Mouse (Mus musculus): ENCODE measurements around the gene Usp11. TPM values are rescaled to one million over a fixed set of nuclear protein-coding genes. Genes with fewer than 3 reads are reported as not detected.

Usp11 gene
- polyA plus RNA-seq, 1 experiment from 2014 or later, result 39.7 TPM

DNA sequence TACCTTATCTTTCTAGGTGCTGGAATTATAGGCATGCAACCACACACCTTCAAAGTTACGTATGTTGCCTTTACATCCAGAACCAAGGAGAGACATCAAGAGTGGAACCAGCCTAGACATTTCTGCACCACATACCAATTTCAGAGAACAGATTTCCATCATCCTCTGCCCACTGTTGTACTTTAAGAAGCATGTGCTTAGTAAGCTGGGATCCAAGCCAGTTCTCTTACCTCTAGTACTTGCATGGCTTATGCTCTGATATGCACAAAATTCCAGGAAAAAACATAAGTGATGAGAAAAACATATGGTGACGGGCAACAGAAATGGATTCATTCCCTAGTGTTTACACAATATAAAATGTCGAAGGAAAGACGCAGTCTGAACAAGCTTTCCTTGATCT, 32.8 kb downstream of the Usp11 start:
- no peak overlapping the region for H3K9ac ChIP-seq (ENCODE audit: low read depth, low read length)
- no peaks in the 10 kb centered on the region for H3K4me1 ChIP-seq (ENCODE audit: control insufficient read depth, insufficient read depth, low read length)
- 89% methylated on average over 4 of the region's 4 CpGs for WGBS
- no peaks in the 10 kb centered on the region for H3K27me3 ChIP-seq (ENCODE audit: control insufficient read depth, insufficient read depth, low read length)
- no peaks in the 10 kb centered on the region for H3K9me3 ChIP-seq (ENCODE audit: control insufficient read depth, low read length)
- H3K27ac ChIP-seq (ENCODE audit: low read depth, low read length), result no peak overlapping the region
- H3K4me3 ChIP-seq (ENCODE audit: low read length), result no peak overlapping the region
- no peak overlapping the region for H3K4me2 ChIP-seq (replicated peaks; ENCODE audit: low read depth, low read length)
- no peak for ATAC-seq (ENCODE audit: low FRiP score, low TSS enrichment)
- H3K36me3 ChIP-seq (ENCODE audit: control insufficient read depth, insufficient read depth, low read length), result no peaks in the 10 kb centered on the region

DNA sequence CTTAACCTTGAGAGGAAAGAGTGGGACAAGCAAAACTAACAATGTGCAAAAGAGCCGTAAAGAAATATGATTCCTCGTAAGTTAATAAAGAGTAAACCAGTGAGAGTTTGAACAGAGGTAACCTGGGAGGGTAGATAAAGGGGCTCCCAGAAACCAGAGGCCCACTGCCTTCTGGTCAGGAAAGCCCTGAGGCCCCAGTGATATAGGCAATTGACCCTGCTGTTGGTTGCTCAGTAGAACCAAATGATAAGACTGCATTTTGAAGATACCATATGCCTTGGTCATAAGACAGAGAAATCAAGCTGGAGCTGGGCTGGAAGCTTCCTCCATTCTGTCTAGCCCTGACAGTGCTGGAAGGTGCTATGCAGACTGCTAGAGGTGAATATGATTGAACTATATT, 45.1 kb downstream of the Usp11 start:
- H3K9ac ChIP-seq (ENCODE audit: low read depth, low read length), result no peak overlapping the region

DNA sequence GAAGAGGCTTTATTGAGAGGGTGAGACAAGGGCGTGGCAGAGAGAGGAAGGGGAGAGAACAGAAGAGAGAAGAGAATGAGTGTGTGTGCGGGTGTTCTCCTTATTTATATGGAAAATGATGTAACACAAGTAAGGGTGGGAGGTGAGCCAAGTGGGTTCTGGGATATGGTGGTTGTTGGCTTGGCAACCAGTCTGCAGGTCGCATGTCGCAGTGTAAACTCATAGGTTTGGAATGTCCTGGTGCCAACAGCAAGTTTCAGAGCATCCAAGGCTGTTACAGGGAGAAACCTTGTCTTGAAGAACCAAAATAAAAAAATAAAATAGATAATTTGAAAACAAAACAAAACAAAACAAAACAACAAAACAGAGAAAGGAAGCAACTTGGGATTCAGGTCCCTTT, 57.5 kb downstream of the Usp11 start:
- Histone ChIP-seq H3K27me3 (ENCODE audit: control insufficient read depth, insufficient read depth, low read length) (no peaks in the 10 kb centered on the region), H3K4me2 (replicated peaks; ENCODE audit: low read depth, low read length) (no peak overlapping the region), H3K9ac (ENCODE audit: low read depth, low read length) (no peak overlapping the region), H3K9me3 (ENCODE audit: control insufficient read depth, low read length) (no peaks in the 10 kb centered on the region), H3K36me3 (ENCODE audit: control insufficient read depth, insufficient read depth, low read length) (no peaks in the 10 kb centered on the region), H3K27ac (ENCODE audit: low read depth, low read length) (no peak overlapping the region), H3K4me3 (ENCODE audit: low read length) (no peak overlapping the region), H3K4me1 (ENCODE audit: control insufficient read depth, insufficient read depth, low read length) (no peaks in the 10 kb centered on the region)
- WGBS, result 83% methylated on average over 4 of the region's 4 CpGs
- no peak for ATAC-seq (ENCODE audit: low FRiP score, low TSS enrichment)

More for the DNA sequence above, 45.1 kb downstream of the Usp11 start:
- H3K27me3 ChIP-seq (ENCODE audit: control insufficient read depth, insufficient read depth, low read length), result no peaks in the 10 kb centered on the region
- no peak for ATAC-seq (ENCODE audit: low FRiP score, low TSS enrichment)
- H3K4me1 ChIP-seq (ENCODE audit: control insufficient read depth, insufficient read depth, low read length), result no peaks in the 10 kb centered on the region
- no peak overlapping the region for H3K4me3 ChIP-seq (ENCODE audit: low read length)
- WGBS, result 84% methylated on average over 2 of the region's 2 CpGs
- H3K27ac ChIP-seq (ENCODE audit: low read depth, low read length), result no peak overlapping the region
- no peaks in the 10 kb centered on the region for H3K9me3 ChIP-seq (ENCODE audit: control insufficient read depth, low read length)
- no peak overlapping the region for H3K4me2 ChIP-seq (replicated peaks; ENCODE audit: low read depth, low read length)
- H3K36me3 ChIP-seq (ENCODE audit: control insufficient read depth, insufficient read depth, low read length), result no peaks in the 10 kb centered on the region

Other genes with a start within 250 kb of the Usp11 start
- 5.9 and 6.2 TPM in 2 replicates for gene Rgn, start 154.1 kb upstream of the Usp11 start, polyA plus RNA-seq (2014; fragmentation: Nextera tagmentation; extraction: Ambion mirVana)
- 54.1 and 68.3 TPM in 2 replicates for gene Rbm10, start 86.4 kb upstream of the Usp11 start, polyA plus RNA-seq (2014; fragmentation: Nextera tagmentation; extraction: Ambion mirVana)
- gene Ndufb11, start 86.3 kb upstream of the Usp11 start, polyA plus RNA-seq (2014; fragmentation: Nextera tagmentation; extraction: Ambion mirVana), result 243 and 313 TPM in 2 replicates
- 118 and 194 TPM in 2 replicates for gene Uba1, start 45.6 kb upstream of the Usp11 start, polyA plus RNA-seq (2014; fragmentation: Nextera tagmentation; extraction: Ambion mirVana)
- 76.7 and 80.6 TPM in 2 replicates for gene Cdk16, start 16.0 kb upstream of the Usp11 start, polyA plus RNA-seq (2014; fragmentation: Nextera tagmentation; extraction: Ambion mirVana)
- 94.0 and 103 TPM in 2 replicates for gene Araf, start 93.9 kb downstream of the Usp11 start, polyA plus RNA-seq (2014; fragmentation: Nextera tagmentation; extraction: Ambion mirVana)
- 23.1 and 28.7 TPM in 2 replicates for gene Timp1, start 166.3 kb downstream of the Usp11 start, polyA plus RNA-seq (2014; fragmentation: Nextera tagmentation; extraction: Ambion mirVana)
- gene Syn1, start 217.1 kb downstream of the Usp11 start, polyA plus RNA-seq (2014; fragmentation: Nextera tagmentation; extraction: Ambion mirVana), result 0.10 and 0.12 TPM in 2 replicates
- 4.6 and 6.3 TPM in 2 replicates for gene Cfp, start 227.6 kb downstream of the Usp11 start, polyA plus RNA-seq (2014; fragmentation: Nextera tagmentation; extraction: Ambion mirVana)
- 9.2 and 11.5 TPM in 2 replicates for gene Elk1, start 246.7 kb downstream of the Usp11 start, polyA plus RNA-seq (2014; fragmentation: Nextera tagmentation; extraction: Ambion mirVana)

Data from kidney, embryonic 14.5 days (tissue).